Mouse (Mus musculus): ENCODE results near the gene Snx22. TPM values are rescaled to one million over a fixed set of nuclear protein-coding genes. Genes with fewer than 3 reads are reported as not detected.

The Snx22 gene
- polyA plus RNA-seq, 1 experiment from 2014 or later: 7.0 TPM

Other genes starting within 250 kb of the Snx22 start
- gene Zfp609, start 242.2 kb downstream of the Snx22 start, polyA plus RNA-seq (2014; fragmentation: Nextera tagmentation; extraction: Ambion mirVana): 5.5 and 5.8 TPM in 2 replicates
- 181 and 192 TPM in 2 replicates for gene Pclaf, start 179.5 kb downstream of the Snx22 start, polyA plus RNA-seq (2014; fragmentation: Nextera tagmentation; extraction: Ambion mirVana)
- 24.6 and 25.8 TPM in 2 replicates for gene Trip4, start 160.9 kb downstream of the Snx22 start, polyA plus RNA-seq (2014; fragmentation: Nextera tagmentation; extraction: Ambion mirVana)
- 10.8 and 11.7 TPM in 2 replicates for gene Csnk1g1, start 160.8 kb downstream of the Snx22 start, polyA plus RNA-seq (2014; fragmentation: Nextera tagmentation; extraction: Ambion mirVana)
- gene Ppib, start 9.5 kb downstream of the Snx22 start, polyA plus RNA-seq (2014; fragmentation: Nextera tagmentation; extraction: Ambion mirVana): 569 TPM in 2 replicates
- gene Snx1, start 56.9 kb upstream of the Snx22 start, polyA plus RNA-seq (2014; fragmentation: Nextera tagmentation; extraction: Ambion mirVana): 129 and 139 TPM in 2 replicates
- 256 and 260 TPM in 2 replicates for gene Ciao2a, start 56.9 kb upstream of the Snx22 start, polyA plus RNA-seq (2014; fragmentation: Nextera tagmentation; extraction: Ambion mirVana)
- gene Dapk2, start 88.5 kb upstream of the Snx22 start, polyA plus RNA-seq (2014; fragmentation: Nextera tagmentation; extraction: Ambion mirVana): 5.9 and 6.1 TPM in 2 replicates

Measured in liver, embryonic 11.5 days (tissue).